Mouse (Mus musculus) left cerebral cortex, adult 2 months (tissue): ENCODE results near the gene Srrm3. TPM values are rescaled to one million over a fixed set of nuclear protein-coding genes. Genes with fewer than 3 reads are reported as not detected.

Experiments used
- DNase-seq, 2 experiments: peaks; one replicate each; pipeline ENCODE4 v3.0.0; 2021 to 2022; ENCODE audit warnings: low spot score in 2 of 2, mixed read lengths in 1 of 2; ENCODE audit errors: extremely low spot score in 1 of 2
- H3K27ac ChIP-seq: fragments of 200-600 bp; 2 replicates; pipeline ENCODE4 v1.8.1; 2022
- H3K4me3 ChIP-seq: fragments of 200-600 bp; 2 replicates; pipeline ENCODE4 v1.8.1; 2022
- CTCF ChIP-seq: fragments of 200-600 bp; IDR thresholded peaks from 2 replicates; pipeline ENCODE4 v1.8.1; 2022; ENCODE audit warnings: antibody characterized with exemption, mild to moderate bottlenecking, moderate library complexity
- intact Hi-C: fragments of 180-260 bp; cut with DNase I; formaldehyde crosslinking; loops from one replicate; pipeline ENCODE4 v1.15.1; 2025
- total RNA-seq, 2 experiments: library from RNA; stranded (reverse); gene quantifications; 2 replicates each; pipeline ENCODE4 v1.2.3; 2021

Gene Srrm3
- total RNA-seq, 2 experiments from 2014 or later: 97.9 to 109 TPM

DNA sequence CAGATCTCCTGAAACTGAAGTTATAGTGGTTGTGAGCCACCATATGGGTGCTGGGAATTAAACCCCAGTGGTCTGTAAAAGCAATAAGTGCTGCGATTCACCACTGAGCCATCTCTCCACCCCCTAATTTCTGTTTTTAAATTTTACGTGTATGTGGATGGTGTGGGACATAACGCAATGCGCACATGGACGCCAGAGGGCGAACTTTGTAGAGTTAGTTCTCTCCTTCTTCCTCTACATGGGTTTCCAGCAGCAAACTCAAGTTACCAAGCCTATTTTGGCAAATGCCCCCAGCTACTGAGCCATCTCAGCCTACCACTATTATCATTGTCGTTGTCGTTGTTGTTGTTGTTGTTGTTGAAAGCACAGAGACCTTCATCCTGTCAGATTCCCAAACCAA, 70.5 kb downstream of the Srrm3 start:
- no peak overlapping the region; the same call in 1 of the 2 replicates for H3K27ac ChIP-seq
- H3K4me3 ChIP-seq: no peak overlapping the region; the same call in 1 of the 2 replicates
- intact Hi-C loops: loop anchor here (5.0 kb wide), 1 partner anchor 185 kb away; no protein-coding TSS in a partner anchor
- peak in 1 of 2 experiments; percentile 54 for DNase-seq
- peak; percentile 62 for TF ChIP-seq CTCF

DNA sequence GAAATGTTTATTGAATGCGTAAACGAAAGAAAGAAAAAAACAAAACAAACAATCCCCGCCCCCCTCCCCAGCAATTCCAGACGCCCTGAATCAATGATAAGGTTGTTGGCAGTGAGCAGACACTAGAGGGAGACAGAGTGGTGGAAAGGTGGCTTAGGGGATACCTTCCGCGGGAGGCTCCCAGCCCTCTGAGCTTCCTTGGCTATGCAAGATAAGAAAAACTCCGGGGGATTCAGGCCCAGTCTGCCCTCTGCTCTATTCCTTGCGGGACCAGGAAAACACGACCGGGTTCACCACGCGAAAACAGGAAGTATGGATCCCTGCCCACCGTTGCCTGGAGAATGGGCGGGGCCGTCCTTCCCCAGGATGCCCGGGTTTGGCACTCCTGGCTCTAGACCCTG, 71.1 kb downstream of the Srrm3 start:
- intact Hi-C loops: loop anchor here (5.0 kb wide), 1 partner anchor 184 kb away; no protein-coding TSS in a partner anchor
- H3K4me3 ChIP-seq: peak overlapping the region; percentile 30
- peak in 1 of 2 experiments; percentile 48 for DNase-seq
- TF ChIP-seq CTCF: peak; percentile 69
- peak overlapping the region; percentile 45; the same call in 1 of the 2 replicates for H3K27ac ChIP-seq

DNA sequence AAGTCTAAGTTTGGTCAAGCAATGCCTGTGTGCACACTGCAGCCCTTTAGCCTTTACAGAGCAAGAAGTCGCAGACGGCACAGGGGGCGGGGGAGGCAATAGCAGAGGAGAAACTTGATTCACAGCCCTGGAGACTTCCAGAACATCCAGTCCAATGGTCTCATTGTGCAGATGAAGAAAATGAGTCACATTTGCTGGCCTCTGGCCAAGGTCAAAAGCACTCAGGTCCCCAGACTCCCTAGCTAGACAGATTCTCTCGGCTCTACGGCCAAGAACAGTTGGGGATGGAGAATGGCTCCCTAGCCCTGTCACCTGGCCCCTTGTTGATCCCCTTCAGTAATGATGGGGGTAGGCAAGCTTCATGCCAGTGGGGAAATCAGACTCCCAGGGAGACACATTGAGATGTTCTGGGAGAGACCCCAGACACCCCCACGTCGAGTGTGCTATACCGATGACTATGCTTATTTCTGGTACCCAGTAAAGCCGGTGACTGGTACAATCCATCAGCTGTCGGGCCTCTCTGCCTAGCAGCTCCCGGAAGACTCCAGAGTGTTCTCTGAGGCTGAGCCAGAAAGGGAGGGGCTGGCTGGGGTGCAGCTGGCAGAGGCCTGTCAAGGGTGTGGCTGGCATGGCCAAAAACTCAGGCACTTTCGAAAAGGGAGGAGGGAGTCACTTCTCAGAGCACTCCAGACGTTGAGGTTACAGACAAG, 72.9 kb downstream of the Srrm3 start:
- Histone ChIP-seq H3K4me3 (no peak overlapping the region), H3K27ac (0 out of 2 replicates have a peak overlapping the region, but pooled peaks have one; percentile 7)
- intact Hi-C loops: loop anchor here (5.0 kb wide), 1 partner anchor 183 kb away; no protein-coding TSS in a partner anchor
- no peak for TF ChIP-seq CTCF
- DNase-seq: no peak

DNA sequence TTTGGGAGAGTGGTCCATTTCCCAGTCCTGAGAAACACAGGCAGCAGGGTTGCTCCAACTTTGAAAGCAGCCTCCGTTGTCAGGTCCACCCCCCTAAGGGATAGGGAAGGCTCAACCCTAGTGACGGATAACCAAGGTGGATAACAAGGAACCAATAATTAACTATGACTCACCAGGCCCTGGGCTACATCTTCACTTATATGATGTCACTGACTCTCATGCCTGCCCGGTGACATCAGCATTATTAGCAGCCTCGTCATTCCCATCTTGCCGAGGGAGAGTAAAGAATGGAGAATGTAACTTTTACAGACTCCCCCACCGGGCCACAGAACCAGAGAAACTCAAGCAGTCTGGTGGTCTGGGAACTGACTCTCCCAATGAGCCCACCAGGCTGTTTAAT, 78.0 kb downstream of the Srrm3 start:
- intact Hi-C loops: no loop called here
- H3K4me3 ChIP-seq: no peak overlapping the region
- DNase-seq: no peak
- TF ChIP-seq CTCF: no peak
- no peak overlapping the region for H3K27ac ChIP-seq

DNA sequence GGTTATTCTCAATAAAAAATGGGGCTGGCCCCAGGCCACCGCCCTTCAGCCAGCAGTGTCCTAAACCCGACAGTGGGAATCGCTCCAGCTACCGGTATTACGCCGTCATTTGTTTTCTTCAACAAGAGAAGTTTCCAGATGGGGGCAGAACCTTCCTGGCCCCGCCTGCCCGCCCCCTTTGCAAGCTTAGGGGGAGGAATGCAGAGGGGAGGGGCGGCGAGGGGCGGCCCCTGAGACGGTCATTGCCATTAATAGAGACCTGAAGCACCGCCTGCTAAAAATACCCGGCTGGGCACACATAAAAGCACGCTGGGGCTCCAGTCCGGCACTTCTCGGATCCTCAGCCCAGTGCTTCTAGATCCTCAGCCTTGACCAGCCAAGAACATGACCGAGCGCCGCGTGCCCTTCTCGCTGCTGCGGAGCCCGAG, 81.0 kb downstream of the Srrm3 start, which contains the start of gene Hspb1:
TSS of gene Hspb1 (plus strand) at position 245 of the 428 bp plus-strand sequence.
- Histone ChIP-seq H3K27ac (peak within 1 kb of the TSS; percentile 58; the same call in 1 of the 2 replicates), H3K4me3 (peak within 1 kb of the TSS; percentile 39)
- intact Hi-C loops: no loop called here
- TF ChIP-seq CTCF: no peak
- DNase-seq: no peak

DNA sequence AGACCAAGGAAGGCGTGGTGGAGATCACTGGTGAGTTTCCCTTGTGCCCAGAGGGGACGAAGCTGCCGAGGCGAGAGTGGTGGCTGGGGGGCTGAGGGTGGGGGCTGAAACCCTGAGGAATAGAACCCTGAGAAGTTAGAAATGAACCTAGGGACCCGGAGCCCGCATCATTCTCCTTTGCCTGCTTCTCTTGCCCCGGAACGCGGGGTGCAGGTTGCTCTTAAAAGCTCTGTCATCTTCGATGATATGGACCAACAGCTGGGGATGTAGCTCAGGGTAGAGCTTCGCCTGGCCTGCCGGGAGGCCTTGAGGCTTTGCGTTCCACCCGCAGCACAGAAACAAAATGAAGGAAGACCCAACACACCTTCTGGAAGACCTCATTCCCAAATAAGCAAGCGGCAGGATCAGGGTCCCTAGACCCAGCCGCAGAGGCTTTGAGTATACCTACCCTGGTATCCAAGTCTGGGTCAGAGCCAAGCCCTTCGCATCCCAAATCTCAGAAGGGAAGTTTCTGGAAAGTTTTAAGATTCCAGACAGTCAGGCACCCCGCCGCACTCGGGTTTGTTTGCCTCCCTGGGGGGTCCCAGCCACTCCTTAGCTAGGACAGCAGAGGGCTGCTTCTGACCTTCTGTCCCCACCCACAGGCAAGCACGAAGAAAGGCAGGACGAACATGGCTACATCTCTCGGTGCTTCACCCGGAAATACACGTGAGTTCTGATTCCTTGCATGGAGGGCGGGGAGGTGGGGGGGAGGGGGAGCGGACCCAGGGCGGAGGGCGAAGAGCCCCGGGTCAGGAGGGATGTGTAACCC, 81.9 kb downstream of the Srrm3 start:
- peak overlapping the region; percentile 39 for H3K4me3 ChIP-seq
- no peak overlapping the region for H3K27ac ChIP-seq
- DNase-seq: no peak
- intact Hi-C loops: no loop called here
- TF ChIP-seq CTCF: no peak; the same call in 1 of the 2 replicates

DNA sequence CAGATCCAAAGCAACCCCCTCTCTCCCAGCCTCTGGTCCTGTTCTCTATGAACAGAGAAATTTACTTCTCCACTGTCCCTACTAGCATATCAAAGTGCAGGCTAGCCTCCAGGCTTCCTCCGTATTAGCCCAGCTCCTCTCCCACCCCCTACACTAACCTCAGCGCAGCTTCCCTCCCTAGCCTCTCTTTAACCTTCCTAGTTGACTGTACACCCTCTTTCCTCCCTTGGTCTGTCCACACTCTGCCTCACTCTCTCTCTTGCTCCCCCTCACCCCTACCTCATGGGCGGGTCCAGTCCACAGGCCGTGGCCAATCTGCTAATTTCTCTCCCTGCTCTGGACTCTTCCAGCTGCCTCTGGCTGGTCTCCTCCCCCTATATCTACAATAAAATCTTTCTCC, 83.6 kb downstream of the Srrm3 start:
- intact Hi-C loops: no loop called here
- no peak for DNase-seq
- TF ChIP-seq CTCF: no peak
- Histone ChIP-seq H3K4me3 (no peak overlapping the region), H3K27ac (no peak overlapping the region)

DNA sequence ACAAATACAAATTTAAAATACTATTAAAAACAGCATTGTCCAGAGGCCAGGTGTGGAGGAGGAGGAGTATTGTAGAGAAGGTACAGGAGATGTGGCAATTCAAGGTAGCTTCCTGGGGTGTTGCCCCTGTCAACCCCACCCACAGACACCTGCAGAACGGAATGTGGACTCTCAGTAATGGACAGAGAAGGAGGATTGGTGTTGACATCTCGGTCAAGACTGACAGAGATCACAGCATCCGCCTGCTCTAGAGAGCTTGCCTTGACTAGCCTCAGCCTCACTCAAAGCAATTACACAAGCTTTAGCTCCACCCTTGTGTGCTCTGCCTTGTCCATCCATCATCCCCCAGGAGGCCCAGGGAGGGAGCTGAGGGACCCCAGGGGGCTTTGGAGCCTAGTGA, 84.2 kb downstream of the Srrm3 start:
- no peak for DNase-seq
- no peak overlapping the region for H3K4me3 ChIP-seq
- intact Hi-C loops: no loop called here
- TF ChIP-seq CTCF: no peak
- H3K27ac ChIP-seq: no peak overlapping the region

DNA sequence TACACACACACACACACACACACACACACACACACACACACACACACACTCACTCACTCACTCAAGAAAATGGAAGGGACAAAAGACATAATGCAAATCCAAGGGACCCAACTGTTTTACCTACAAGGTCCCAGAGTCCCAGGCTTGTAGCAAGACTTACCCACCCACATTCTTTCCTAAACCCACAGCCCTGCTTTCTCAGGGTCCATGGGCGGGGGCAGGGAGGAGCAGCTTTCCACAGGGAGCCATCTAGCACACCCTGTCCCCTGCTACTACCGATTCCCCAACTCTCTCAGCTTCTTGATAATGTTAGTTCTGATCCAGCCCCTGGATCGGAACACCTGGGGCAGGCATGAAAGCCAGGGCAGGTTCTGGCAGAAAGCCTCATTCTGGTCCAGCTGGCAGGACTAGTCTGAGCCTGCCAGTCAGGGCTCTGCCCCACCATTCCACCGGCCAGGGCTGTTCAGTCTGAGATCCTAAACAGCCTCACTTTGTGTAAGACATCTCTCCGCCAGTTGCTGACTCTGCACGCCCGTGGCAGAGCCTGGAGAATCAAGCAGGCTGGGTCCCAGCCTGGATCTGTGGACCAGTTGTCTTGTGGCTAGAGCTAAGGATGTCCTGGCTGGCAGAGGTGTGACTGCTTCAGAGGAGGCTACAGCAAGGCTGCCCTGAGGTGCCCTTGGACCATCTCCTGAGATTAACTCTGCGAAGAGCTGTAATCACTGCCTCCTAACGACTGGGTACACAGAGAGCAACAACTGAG, 86.1 kb downstream of the Srrm3 start:
- intact Hi-C loops: no loop called here
- Histone ChIP-seq H3K4me3 (no peak overlapping the region), H3K27ac (no peak overlapping the region)
- no peak for DNase-seq
- no peak for TF ChIP-seq CTCF

DNA sequence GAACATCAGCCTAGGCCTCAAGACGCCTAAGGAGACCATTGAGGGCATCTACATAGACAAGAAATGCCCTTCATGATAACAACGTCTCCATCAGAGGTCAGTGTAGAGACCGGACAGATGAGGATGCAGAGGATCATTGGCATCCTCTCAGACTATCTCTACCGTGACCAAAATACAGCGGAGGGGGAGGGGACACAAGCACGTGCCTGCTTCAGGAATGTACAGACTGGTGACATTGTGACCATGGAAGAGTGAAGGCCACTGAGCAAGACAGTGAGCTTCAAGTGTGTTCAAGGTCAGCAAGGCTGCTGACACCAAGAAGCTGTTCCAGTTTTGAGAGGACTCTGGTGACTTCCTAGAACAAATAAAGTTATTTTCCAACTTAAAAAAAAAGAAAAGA, 88.3 kb downstream of the Srrm3 start:
- TF ChIP-seq CTCF: no peak
- no peak overlapping the region for H3K4me3 ChIP-seq
- H3K27ac ChIP-seq: no peak overlapping the region
- intact Hi-C loops: loop anchor here (5.0 kb wide), 1 partner anchor 167 kb away; no protein-coding TSS in a partner anchor
- DNase-seq: no peak

DNA sequence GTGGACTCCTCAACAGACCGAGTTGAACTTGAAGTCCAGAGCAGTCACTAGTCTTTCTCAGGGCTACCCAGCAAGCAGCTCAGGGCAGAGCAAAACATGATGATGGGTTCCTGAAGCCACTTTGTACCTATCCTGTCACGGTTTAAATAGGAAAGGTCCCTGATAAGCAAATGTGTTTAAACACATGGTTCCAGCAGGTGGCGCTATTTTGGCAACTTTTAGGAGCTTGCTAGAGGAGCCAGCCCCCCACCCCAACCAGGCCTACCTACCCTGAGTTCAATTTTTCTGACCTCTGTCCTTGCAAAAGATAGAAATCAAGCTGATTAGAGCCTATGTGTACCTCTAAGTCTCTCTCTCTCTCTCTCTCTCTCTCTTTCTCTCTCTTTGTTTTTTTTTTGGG, 91.3 kb downstream of the Srrm3 start:
- peak in 1 of 2 experiments; percentile 44 for DNase-seq
- no peak overlapping the region for H3K4me3 ChIP-seq
- peak; percentile 70 for TF ChIP-seq CTCF
- H3K27ac ChIP-seq: no peak overlapping the region
- intact Hi-C loops: loop anchor here (5.0 kb wide), 1 partner anchor 164 kb away; no protein-coding TSS in a partner anchor
